Mouse (Mus musculus) liver, adult 2 months (tissue): Measurements from ENCODE around the gene Lamb2. TPM values are rescaled to one million over a fixed set of nuclear protein-coding genes. Genes with fewer than 3 reads are reported as not detected.

Experiments used
- DNase-seq: peaks from one replicate; pipeline ENCODE4 v3.0.0-alpha.2; 2011; ENCODE audit warnings: low read depth, low spot score; ENCODE audit errors: extremely low read depth
- H3K27ac ChIP-seq: fragments of 200-500 bp; replicated peaks from 2 replicates; pipeline ENCODE4 v1.5.1; 2012; ENCODE audit warnings: low read depth, mild to moderate bottlenecking, control low read depth, inconsistent platforms, low read length; ENCODE audit not compliant: insufficient read depth
- H3K27me3 ChIP-seq: fragments of 200-500 bp; 2 replicates; pipeline ENCODE4 v1.6.1; 2012; ENCODE audit warnings: mild to moderate bottlenecking, moderate library complexity, low read length, inconsistent platforms; ENCODE audit not compliant: control insufficient read depth, insufficient read depth
- H3K36me3 ChIP-seq: fragments of 200-500 bp; 2 replicates; pipeline ENCODE4 v1.6.1; 2012; ENCODE audit warnings: low read length, inconsistent platforms; ENCODE audit not compliant: control insufficient read depth, insufficient read depth
- H3K4me1 ChIP-seq: fragments of 200-500 bp; 2 replicates; pipeline ENCODE4 v1.6.1; 2011; ENCODE audit warnings: low read length; ENCODE audit not compliant: control insufficient read depth, insufficient read depth
- H3K4me3 ChIP-seq: fragments of 200-500 bp; 2 replicates; pipeline ENCODE4 v1.5.1; 2011; ENCODE audit warnings: low read depth, mild to moderate bottlenecking, control low read depth, low read length, moderate library complexity; ENCODE audit not compliant: insufficient read depth
- H3K79me2 ChIP-seq: fragments of 200-500 bp; 2 replicates; pipeline ENCODE4 v1.6.1; 2012; ENCODE audit warnings: inconsistent platforms, mild to moderate bottlenecking, low read length, moderate library complexity; ENCODE audit not compliant: control insufficient read depth, insufficient read depth
- H3K9ac ChIP-seq: fragments of 200-500 bp; 2 replicates; pipeline ENCODE4 v1.6.1; 2012; ENCODE audit warnings: low read depth, mild to moderate bottlenecking, control low read depth, inconsistent platforms, low read length
- CTCF ChIP-seq: fragments of 200-500 bp; IDR thresholded peaks from 2 replicates; pipeline ENCODE4 v1.5.1; 2011; ENCODE audit warnings: low read depth, low read length, control low read depth
- POLR2A ChIP-seq: fragments of 200-500 bp; IDR thresholded peaks from 2 replicates; pipeline ENCODE4 v1.6.1; 2011; ENCODE audit warnings: low read length, control low read depth; ENCODE audit not compliant: insufficient read depth; ENCODE audit errors: extremely low read depth
- WGBS: fragments of 180-500 bp; shearing (Covaris S2); methylation state at CpG from one replicate; pipeline ENCODE4 v1.1.7; 2018; 5-methylcytosine and 5-hydroxymethylcytosine counted together
- polyA plus RNA-seq: library from polyadenylated mRNA; depleted of rRNA; stranded (reverse); fragments of >200 nt; gene quantifications from 2 replicates; pipeline ENCODE4 v1.2.3, GENCODE M21; 2012
- total RNA-seq: library from RNA; depleted of rRNA; stranded (reverse); fragments of >200 nt; gene quantifications from 2 replicates; pipeline ENCODE4 v1.2.3, GENCODE M21; 2014

The Lamb2 gene
- total and polyA plus RNA-seq, 2 experiments: 4.8 to 5.0 TPM

DNA sequence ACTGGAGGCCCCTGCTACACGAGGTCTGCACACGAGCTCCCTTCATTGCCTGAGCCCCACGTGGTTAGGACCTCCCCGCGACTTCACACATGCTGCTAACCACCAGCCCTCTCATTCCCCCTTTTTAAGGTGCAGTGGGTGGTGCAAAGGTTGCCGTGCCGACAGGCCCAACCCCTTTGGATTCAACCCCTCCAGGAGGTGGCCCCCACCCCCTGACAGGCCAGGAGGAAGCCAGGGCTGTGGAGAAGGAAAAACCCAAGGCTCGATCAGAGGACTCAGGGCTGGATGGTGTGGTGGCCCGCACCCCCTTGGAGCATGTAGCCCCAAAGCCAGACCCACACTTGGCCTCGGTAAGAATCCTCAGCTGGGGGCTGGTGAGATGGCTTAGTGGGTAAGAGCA lies 15.4 kb downstream of the Lamb2 start:
- 85% methylated on average over 10 of the region's 10 CpGs for WGBS
- no peaks in the 10 kb centered on the region for H3K79me2 ChIP-seq
- TF ChIP-seq POLR2A: no peak
- peaks cover 42% of the 10 kb centered on the region for H3K36me3 ChIP-seq
- H3K4me3 ChIP-seq: no peak overlapping the region
- no peak for DNase-seq
- H3K27ac ChIP-seq: no peak overlapping the region
- no peaks in the 10 kb centered on the region for H3K27me3 ChIP-seq
- peaks cover 10% of the 10 kb centered on the region; the same call in 1 of the 2 replicates for H3K4me1 ChIP-seq
- H3K9ac ChIP-seq: no peak overlapping the region

DNA sequence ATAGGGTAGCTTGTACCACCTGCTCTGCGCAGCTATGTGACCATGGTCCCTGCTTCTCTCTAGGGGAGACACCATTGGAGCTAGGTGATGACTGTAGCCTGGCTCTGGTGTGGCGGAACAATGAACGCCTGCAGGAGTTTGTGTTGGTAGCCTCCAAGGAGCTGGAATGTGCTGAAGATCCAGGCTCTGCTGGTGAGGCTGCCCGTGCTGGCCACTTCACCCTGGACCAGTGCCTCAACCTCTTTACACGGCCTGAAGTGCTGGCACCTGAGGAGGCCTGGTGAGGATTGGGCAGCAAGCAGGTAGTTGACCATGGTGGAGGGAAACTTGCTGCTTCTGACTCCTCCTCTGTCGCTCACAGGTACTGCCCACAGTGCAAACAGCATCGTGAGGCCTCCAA lies 19.7 kb downstream of the Lamb2 start:
- no peak overlapping the region for H3K27ac ChIP-seq
- H3K79me2 ChIP-seq: no peaks in the 10 kb centered on the region
- H3K4me3 ChIP-seq: no peak overlapping the region
- H3K4me1 ChIP-seq: no peaks in the 10 kb centered on the region
- H3K27me3 ChIP-seq: no peaks in the 10 kb centered on the region
- 96% methylated on average over 7 of the region's 7 CpGs for WGBS
- no peak for DNase-seq
- no peak overlapping the region for H3K9ac ChIP-seq
- peaks cover 48% of the 10 kb centered on the region for H3K36me3 ChIP-seq
- TF ChIP-seq POLR2A (no peak), CTCF (no peak)

DNA sequence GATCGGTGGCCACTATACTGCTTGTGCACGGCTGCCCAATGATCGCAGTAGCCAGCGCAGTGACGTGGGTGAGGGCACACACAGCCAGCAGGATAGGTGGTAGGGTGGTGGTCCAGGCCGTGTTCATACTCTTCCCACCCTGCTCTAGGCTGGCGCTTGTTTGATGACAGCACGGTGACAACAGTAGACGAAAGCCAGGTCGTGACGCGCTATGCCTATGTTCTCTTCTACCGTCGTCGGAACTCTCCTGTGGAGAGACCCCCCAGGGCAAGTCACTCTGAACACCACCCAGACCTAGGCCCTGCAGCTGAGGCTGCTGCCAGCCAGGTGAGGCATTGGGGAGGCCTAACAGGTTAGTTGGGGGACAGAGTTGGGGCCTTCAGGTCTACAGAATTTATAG lies 20.4 kb downstream of the Lamb2 start:
- Histone ChIP-seq H3K27me3 (no peaks in the 10 kb centered on the region), H3K79me2 (no peaks in the 10 kb centered on the region), H3K27ac (no peak overlapping the region), H3K4me1 (no peaks in the 10 kb centered on the region), H3K36me3 (peaks cover 42% of the 10 kb centered on the region), H3K9ac (no peak overlapping the region), H3K4me3 (no peak overlapping the region)
- 97% methylated on average over 15 of the region's 15 CpGs for whole genome bisulfite sequencing
- DNase-seq: no peak
- TF ChIP-seq POLR2A: no peak
- TF ChIP-seq CTCF: no peak

DNA sequence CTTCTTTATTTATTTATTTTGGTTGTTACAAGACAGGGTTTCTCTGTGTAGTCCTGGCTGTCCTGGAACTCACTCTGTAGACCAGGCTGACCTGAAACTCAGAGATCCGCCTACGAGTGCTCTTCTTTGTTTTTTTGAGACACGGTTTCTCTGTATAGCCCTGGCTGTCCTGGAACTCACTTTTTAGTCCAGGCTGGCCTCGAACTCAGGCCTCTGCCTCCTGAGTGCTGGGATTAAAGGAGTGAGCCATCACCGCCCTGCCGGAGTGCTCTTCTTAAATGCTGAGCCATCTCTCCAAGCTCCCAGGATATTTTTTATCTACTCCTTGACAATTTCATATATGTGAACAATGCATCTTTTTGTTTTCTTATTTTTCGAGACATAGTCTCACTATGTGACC lies 27.4 kb downstream of the Lamb2 start:
- no peak for DNase-seq
- 86% methylated on average over 7 of the region's 7 CpGs for WGBS
- Histone ChIP-seq H3K36me3 (peaks cover 20% of the 10 kb centered on the region), H3K9ac (no peak overlapping the region), H3K27ac (no peak overlapping the region), H3K4me3 (no peak overlapping the region), H3K27me3 (no peaks in the 10 kb centered on the region), H3K4me1 (peaks cover 6% of the 10 kb centered on the region), H3K79me2 (peaks cover 6% of the 10 kb centered on the region; the same call in 1 of the 2 replicates)
- no peak for TF ChIP-seq POLR2A
- no peak for TF ChIP-seq CTCF

DNA sequence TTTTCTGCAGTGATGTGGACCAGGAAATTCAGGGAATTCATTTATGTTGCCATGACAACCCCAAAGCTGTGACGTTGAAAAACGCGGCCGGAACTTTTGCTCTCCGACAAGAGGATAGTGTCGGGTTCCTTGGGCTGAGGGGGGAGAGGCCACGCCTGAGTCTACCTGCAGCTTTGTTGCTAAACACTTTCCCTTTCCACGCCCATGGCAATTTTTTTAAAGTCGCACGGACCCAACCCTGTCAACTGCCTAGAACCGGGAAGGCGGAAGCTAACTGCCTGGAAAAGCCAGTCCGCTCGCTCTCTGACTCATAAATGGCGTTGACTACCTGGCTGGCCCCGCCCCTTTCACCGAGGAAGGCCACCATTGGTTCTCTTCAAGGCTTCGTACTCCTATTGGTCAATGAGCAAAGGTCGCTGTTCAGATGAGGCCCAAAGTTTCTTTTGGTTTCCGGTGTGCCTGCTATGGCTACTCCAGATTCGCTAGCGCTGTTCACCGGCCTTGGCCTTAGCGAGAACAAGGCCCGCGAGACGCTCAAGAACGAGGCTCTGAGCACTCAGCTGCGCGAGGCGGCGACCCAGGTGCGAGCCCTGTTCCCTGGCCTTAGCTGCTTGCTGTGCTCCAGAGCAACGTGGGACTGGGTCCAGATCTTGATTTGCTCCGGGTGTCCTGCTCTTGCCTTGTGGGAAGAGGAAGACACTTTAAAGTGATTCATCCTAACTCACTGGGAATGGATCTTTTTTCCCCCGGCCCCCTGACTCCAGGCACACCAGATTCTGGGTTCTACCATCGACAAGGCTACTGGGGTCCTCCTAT lies 28.3 kb downstream of the Lamb2 start, which contains the start of gene Qars:
Gene Qars (plus strand): TSS at position 88 of the 816 bp plus-strand sequence.
- Histone ChIP-seq H3K27ac (peak within 1 kb of the TSS; percentile 52), H3K4me3 (peak within 1 kb of the TSS; percentile 64), H3K9ac (peak within 1 kb of the TSS; percentile 75), H3K27me3 (no peaks in the 10 kb centered on the region), H3K79me2 (peaks cover 6% of the 10 kb centered on the region; the same call in 1 of the 2 replicates), H3K4me1 (peaks cover 6% of the 10 kb centered on the region), H3K36me3 (peaks cover 22% of the 10 kb centered on the region)
- TF ChIP-seq POLR2A (peak; percentile 45; the same call in 1 of the 2 replicates), CTCF (no peak)
- DNase-seq: peak; percentile 94
- WGBS: under 1% methylated on average over 37 of the region's 37 CpGs

DNA sequence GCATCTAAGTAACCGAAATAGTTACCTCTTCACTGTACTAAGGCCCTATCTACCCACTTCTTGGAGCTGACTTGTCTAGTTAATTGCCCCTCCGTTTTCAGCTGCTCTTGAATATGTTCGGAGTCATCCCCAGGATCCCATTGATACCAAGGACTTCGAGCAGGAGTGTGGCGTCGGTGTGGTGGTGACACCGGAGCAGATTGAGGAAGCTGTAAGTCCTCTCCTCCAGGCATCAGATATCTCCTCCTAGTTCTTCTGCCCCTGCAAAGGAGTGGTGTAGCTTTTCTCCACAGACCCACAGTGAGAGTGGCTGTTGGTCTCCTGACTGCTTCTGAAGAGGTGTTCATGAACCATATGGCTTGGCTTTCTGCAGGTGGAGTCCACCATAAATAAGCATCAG lies 29.2 kb downstream of the Lamb2 start:
- Histone ChIP-seq H3K9ac (no peak overlapping the region; the same call in 1 of the 2 replicates), H3K27ac (no peak overlapping the region), H3K27me3 (no peaks in the 10 kb centered on the region), H3K36me3 (peaks cover 25% of the 10 kb centered on the region), H3K79me2 (peaks cover 6% of the 10 kb centered on the region; the same call in 1 of the 2 replicates), H3K4me1 (peaks cover 6% of the 10 kb centered on the region), H3K4me3 (no peak overlapping the region; the same call in 1 of the 2 replicates)
- DNase-seq: no peak
- 84% methylated on average over 7 of the region's 7 CpGs for WGBS
- TF ChIP-seq CTCF (no peak), POLR2A (no peak)
